In the genomic region with DNA sequence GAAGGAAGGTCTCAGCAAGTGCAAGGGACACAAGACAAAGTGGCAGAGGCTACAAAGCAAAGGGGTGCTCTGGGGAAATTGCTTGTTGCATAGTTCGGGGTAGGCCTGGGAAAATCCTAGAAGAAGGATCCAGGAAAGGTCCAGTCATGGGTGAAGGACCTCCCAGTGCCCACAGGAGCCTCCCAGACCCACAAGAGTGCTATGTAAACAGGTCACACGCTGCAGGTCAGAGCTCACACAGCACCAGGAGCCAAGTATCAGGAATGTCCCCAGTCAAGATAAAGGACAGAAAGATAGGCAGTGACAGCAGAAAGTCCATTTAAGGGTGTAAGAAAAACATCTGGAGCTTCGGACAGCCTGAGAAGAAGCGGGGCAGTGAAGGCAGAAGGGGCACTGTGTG, we compare ENCODE assay signal across 26 mouse cellular contexts.
"Had no signal": no experiment of that assay in that cellular context is flagged by ENCODE, and none has a peak within 500 bp of the region (broad histone marks: within the 10 kb centered on the region; RNA-seq: fewer than 3 reads in every experiment).

No protein-coding gene starts in this region.

- H3K4me3 ChIP-seq: gastrocnemius, adult 2 months; heart, embryonic 12.5 days; heart, embryonic 15.5 days; hindbrain, embryonic 10.5 days; hindbrain, embryonic 12.5 days; intestine, embryonic 15.5 days; layer of hippocampus, adult 2 months; left cerebral cortex, adult 2 months; limb, embryonic 10.5 days; limb, embryonic 12.5 days had no signal

- DNase-seq: gastrocnemius, adult 2 months; gastrocnemius, postnatal 10 days; gastrocnemius, postnatal 25 days; heart, adult 18-20 months; heart, postnatal 14 days; heart, postnatal 4 days; kidney, adult 18-20 months; kidney, adult 8-10 months; kidney, postnatal 10 days; kidney, postnatal 25 days; kidney, postnatal 4 days; liver had no signal

- H3K9ac ChIP-seq: heart, embryonic 12.5 days; heart, embryonic 15.5 days; hindbrain, embryonic 12.5 days; hindbrain, embryonic 14.5 days; intestine, embryonic 15.5 days; limb, embryonic 12.5 days had no signal

- H3K4me2 ChIP-seq: heart, embryonic 12.5 days; heart, embryonic 15.5 days; hindbrain, embryonic 12.5 days; hindbrain, embryonic 14.5 days; intestine, embryonic 15.5 days; limb, embryonic 12.5 days; liver, embryonic 11.5 days had no signal

- H3K9me3 ChIP-seq: hindbrain, embryonic 12.5 days; intestine, embryonic 15.5 days; limb, embryonic 10.5 days had no signal

- H3K27me3 ChIP-seq: heart, embryonic 12.5 days; heart, embryonic 15.5 days; intestine, embryonic 15.5 days had no signal

- H3K36me3 ChIP-seq: heart, embryonic 12.5 days; heart, embryonic 15.5 days; hindbrain, embryonic 10.5 days; hindbrain, embryonic 12.5 days; intestine, embryonic 15.5 days; limb, embryonic 10.5 days; limb, embryonic 12.5 days had no signal

- ATAC-seq: hindbrain, embryonic 16.5 days; inflammation-experienced regulatory T-cells, adult 6 months; intestine, embryonic 15.5 days; intestine, postnatal 0 days had no signal

- H3K27ac ChIP-seq: gastrocnemius, adult 2 months; heart, embryonic 15.5 days; hindbrain, embryonic 10.5 days; hindbrain, embryonic 12.5 days; hindbrain, embryonic 14.5 days; intestine, embryonic 15.5 days; layer of hippocampus, adult 2 months; left cerebral cortex, adult 2 months; limb, embryonic 10.5 days; limb, embryonic 12.5 days had no signal
